Mouse (Mus musculus) forebrain, embryonic 10.5 days (tissue): ENCODE results near the gene Zfp429. TPM values are rescaled to one million over a fixed set of nuclear protein-coding genes. Genes with fewer than 3 reads are reported as not detected.
A peak's percentile ranks its signal among the peaks of the same experiment; 100 is the strongest.

Source experiments
- DNase-seq: peaks from one replicate; pipeline ENCODE4 v3.0.0-alpha.2; 2017; ENCODE audit warnings: low spot score; ENCODE audit errors: extremely low spot score
- H3K27ac ChIP-seq: fragments of 300-500 bp; sonication (generic); 2 replicates; pipeline ENCODE4 v1.5.1; 2016; ENCODE audit warnings: mild to moderate bottlenecking
- H3K27me3 ChIP-seq: fragments of 300-500 bp; sonication (generic); 2 replicates; pipeline ENCODE4 v1.6.1; 2016; ENCODE audit warnings: mild to moderate bottlenecking; ENCODE audit not compliant: poor library complexity, severe bottlenecking
- H3K36me3 ChIP-seq: fragments of 300-500 bp; sonication (generic); replicated peaks from 2 replicates; pipeline ENCODE4 v1.6.1; 2016; ENCODE audit warnings: mild to moderate bottlenecking, moderate library complexity
- H3K4me1 ChIP-seq: fragments of 300-500 bp; sonication (generic); 2 replicates; pipeline ENCODE4 v1.6.1; 2016
- H3K4me3 ChIP-seq: fragments of 300-500 bp; sonication (generic); 2 replicates; pipeline ENCODE4 v1.5.1; 2016; ENCODE audit warnings: mild to moderate bottlenecking, moderate library complexity
- H3K9me3 ChIP-seq: fragments of 300-500 bp; sonication (generic); 2 replicates; pipeline ENCODE4 v1.6.1; 2016; ENCODE audit warnings: mild to moderate bottlenecking, moderate library complexity
- WGBS: fragments of 180-500 bp; shearing (Covaris S2); methylation state at CpG from one replicate; pipeline ENCODE4 v1.1.7; 2016; 5-methylcytosine and 5-hydroxymethylcytosine counted together
- polyA plus RNA-seq: library from polyadenylated mRNA; unstranded; fragments of >200 nt; fragmentation: Nextera tagmentation; extraction: Ambion mirVana; gene quantifications from 2 replicates; pipeline ENCODE4 v1.2.1, GENCODE M21; 2016

Gene Zfp429
- polyA plus RNA-seq, 1 experiment from 2014 or later, result 3.4 TPM

DNA sequence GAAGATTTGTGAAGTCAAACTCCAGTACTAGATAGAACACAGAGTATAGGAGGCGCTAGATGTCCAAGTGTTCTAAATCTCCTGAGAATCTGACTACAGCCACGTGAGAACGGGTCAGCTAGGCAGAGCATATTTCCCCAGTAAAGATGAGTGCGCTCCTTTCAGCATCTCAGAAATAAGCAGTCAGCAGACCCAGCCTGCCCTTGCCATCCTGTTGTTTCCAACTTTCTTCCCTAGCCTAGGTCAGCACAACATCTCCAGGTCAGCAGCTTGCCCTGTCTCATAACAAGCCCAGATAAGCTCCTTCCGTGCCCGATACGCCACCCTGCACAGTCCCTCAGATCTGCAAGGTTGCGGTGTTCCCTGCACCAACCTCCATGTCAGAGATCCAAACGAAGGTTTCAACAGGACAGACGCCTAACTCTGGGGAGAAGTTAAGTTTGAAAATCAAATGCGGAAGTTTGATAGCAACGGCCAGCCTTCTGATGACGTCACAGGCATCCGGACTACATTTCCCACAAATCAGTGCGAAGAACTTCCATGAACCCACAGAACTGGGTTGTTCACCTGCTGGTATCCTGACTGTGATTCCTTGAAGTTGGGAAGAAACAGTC is 39.4 kb downstream of the Zfp429 start, which contains the start of the genes Gm28044 and Zfp953:
Gm28044 (minus strand) TSS at position 406 of the 614 bp plus-strand sequence.
Zfp953 (minus strand) TSS at position 475 of the 614 bp plus-strand sequence.
- under 1% methylated on average over 15 of the region's 15 CpGs for WGBS
- peak; percentile 78 for DNase-seq
- H3K36me3 ChIP-seq, result no peaks in the 10 kb centered on the region
- peak within 1 kb of the TSS; percentile 79 for H3K4me3 ChIP-seq
- peak within 1 kb of the TSS; percentile 85 for H3K27ac ChIP-seq
- H3K27me3 ChIP-seq, result no peaks in the 10 kb centered on the region
- H3K4me1 ChIP-seq, result peaks cover 12% of the 10 kb centered on the region
- no peaks in the 10 kb centered on the region for H3K9me3 ChIP-seq

DNA sequence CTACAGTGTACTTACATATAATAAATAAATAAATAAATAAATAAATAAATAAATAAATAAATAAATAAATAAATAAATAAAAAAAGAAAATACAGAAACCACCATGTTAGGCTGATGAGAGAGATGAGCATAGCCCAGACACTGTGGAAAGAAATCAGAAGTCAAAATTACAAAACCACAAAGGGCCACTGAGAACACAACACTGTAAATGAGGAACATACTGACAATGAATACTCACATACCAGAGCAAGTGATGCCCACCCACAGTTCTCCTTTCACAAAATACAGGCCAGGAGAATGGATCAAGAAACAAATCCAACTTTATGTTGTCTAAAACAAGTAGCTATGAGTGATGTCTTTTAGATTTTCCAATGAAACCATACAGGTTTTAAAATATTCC is 47.8 kb downstream of the Zfp429 start:
- H3K27ac ChIP-seq, result no peak overlapping the region
- H3K4me1 ChIP-seq, result no peaks in the 10 kb centered on the region
- DNase-seq, result no peak
- no peaks in the 10 kb centered on the region for H3K27me3 ChIP-seq
- no peaks in the 10 kb centered on the region for H3K36me3 ChIP-seq
- H3K4me3 ChIP-seq, result no peak overlapping the region
- no peaks in the 10 kb centered on the region for H3K9me3 ChIP-seq

- no peak for DNase-seq
- WGBS, result 94% methylated on average over 2 of the region's 2 CpGs
- Histone ChIP-seq H3K4me1 (no peaks in the 10 kb centered on the region), H3K9me3 (no peaks in the 10 kb centered on the region), H3K27ac (no peak overlapping the region), H3K27me3 (no peaks in the 10 kb centered on the region), H3K4me3 (no peak overlapping the region), H3K36me3 (peaks cover 3% of the 10 kb centered on the region; the same call in 1 of the 2 replicates)
These were observed 56.2 kb downstream of the Zfp429 start for GRCm38 (mm10) chr13:67343422-67343821.

Other genes with a start within 250 kb of the Zfp429 start
- 5.7 and 7.0 TPM in 2 replicates for gene Rsl1, start 226.6 kb downstream of the Zfp429 start, polyA plus RNA-seq
- gene Zfp455, start 205.3 kb downstream of the Zfp429 start, polyA plus RNA-seq, result 0.98 and 1.4 TPM in 2 replicates
- 1.1 and 1.8 TPM in 2 replicates for gene Zfp458, start 121.4 kb downstream of the Zfp429 start, polyA plus RNA-seq
- gene Zfp457, start 93.3 kb downstream of the Zfp429 start, polyA plus RNA-seq, result 0.18 and 0.50 TPM in 2 replicates
- 1.9 and 2.2 TPM in 2 replicates for gene Zfp595, start 67.2 kb downstream of the Zfp429 start, polyA plus RNA-seq
- gene Gm28044, start 39.3 kb downstream of the Zfp429 start, polyA plus RNA-seq, result 0.37 TPM in 1 of 2 replicates, not detected in the other
- 0.87 and 1.1 TPM in 2 replicates for gene Zfp953, start 39.2 kb downstream of the Zfp429 start, polyA plus RNA-seq
- 0.50 TPM in 1 of 2 replicates, not detected in the other for gene Gm28041, start 24.1 kb downstream of the Zfp429 start, polyA plus RNA-seq
- gene Zfp456, start 24.0 kb downstream of the Zfp429 start, polyA plus RNA-seq, result 0.62 and 0.86 TPM in 2 replicates
- gene Zfp459, start 21.6 kb upstream of the Zfp429 start, polyA plus RNA-seq, result 0.86 and 1.2 TPM in 2 replicates
- gene Zfp874a, start 51.8 kb upstream of the Zfp429 start, polyA plus RNA-seq, result 6.3 and 7.5 TPM in 2 replicates
- gene Zfp874b, start 84.4 kb upstream of the Zfp429 start, polyA plus RNA-seq, result 1.4 TPM in 2 replicates
- gene Zfp58, start 100.7 kb upstream of the Zfp429 start, polyA plus RNA-seq, result 14.6 and 14.8 TPM in 2 replicates
- not detected in 2 replicates for gene Gm26965, start 126.3 kb upstream of the Zfp429 start, polyA plus RNA-seq
- 21.8 and 22.4 TPM in 2 replicates for gene Zfp87, start 126.4 kb upstream of the Zfp429 start, polyA plus RNA-seq
- 15.4 and 17.3 TPM in 2 replicates for gene Zfp748, start 154.0 kb upstream of the Zfp429 start, polyA plus RNA-seq
- 3.4 TPM in 2 replicates for gene Zfp729b, start 209.9 kb upstream of the Zfp429 start, polyA plus RNA-seq
- gene Gm49345, start 237.9 kb upstream of the Zfp429 start, polyA plus RNA-seq, result not detected in 2 replicates
- 2.8 and 3.0 TPM in 2 replicates for gene Zfp729a, start 238.0 kb upstream of the Zfp429 start, polyA plus RNA-seq